Mouse (Mus musculus): Measurements from ENCODE around the gene Ppil2. TPM values are rescaled to one million over a fixed set of nuclear protein-coding genes. Genes with fewer than 3 reads are reported as not detected.

Gene Ppil2
- polyA plus RNA-seq, 1 experiment from 2014 or later, result 149 TPM

DNA sequence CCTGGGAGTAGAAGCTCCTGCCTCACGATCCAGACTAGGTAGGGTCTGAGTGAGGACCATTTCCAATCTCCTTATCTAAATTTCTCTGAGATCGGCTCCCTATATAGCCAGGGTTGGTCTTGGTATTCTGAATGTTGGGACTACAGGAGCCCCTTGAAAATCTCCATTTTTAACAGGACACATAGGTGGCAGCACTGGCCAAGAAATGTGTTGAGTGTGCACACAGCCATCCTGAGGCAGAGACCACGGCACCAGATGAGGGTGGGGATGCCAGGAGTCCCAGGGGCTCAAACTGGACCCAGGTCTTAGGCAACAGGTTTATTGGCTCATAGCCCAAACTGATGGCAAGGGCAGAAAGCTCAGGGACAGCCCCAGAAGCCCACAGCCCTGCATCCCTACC lies 22.7 kb downstream of the Ppil2 start:
- Histone ChIP-seq H3K4me1 (replicated peaks) (no peaks in the 10 kb centered on the region), H3K9ac (replicated peaks) (no peak overlapping the region), H3K4me2 (no peak overlapping the region), H3K36me3 (peaks cover 100% of the 10 kb centered on the region), H3K27ac (no peak overlapping the region), H3K27me3 (no peaks in the 10 kb centered on the region), H3K9me3 (no peaks in the 10 kb centered on the region), H3K4me3 (replicated peaks) (no peak overlapping the region)
- WGBS, result 73% methylated on average over 3 of the region's 3 CpGs
- no peak for ATAC-seq (ENCODE audit: insufficient number of reproducible peaks, insufficient read depth, low FRiP score, low TSS enrichment, low read depth)

DNA sequence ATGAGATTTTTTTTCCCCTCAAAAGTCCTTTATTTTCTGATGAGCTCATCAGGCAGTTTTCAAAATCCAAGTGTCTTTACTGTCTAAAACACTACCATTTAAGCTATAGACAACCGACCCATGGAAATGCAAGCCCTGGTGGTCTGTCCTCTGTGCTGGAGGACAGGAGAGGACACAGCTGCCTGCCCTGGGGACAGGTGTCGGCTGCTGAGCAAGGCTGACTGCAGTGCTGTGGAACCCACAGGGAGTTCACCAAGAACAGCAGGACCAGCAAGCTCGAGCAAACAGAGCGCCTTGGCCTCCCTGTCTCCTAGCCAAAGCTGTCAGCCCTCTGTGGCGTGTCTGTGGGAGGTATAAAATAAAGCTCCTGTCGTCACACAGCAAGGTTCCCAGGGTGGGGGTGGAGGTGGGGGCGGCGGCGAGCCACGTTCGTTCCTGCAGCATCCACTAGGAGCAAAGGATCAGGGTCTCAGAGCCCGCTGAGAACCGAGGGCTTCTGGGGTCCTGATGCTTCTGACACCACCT lies 24.3 kb downstream of the Ppil2 start:
- no peak for ATAC-seq (ENCODE audit: insufficient number of reproducible peaks, insufficient read depth, low FRiP score, low TSS enrichment, low read depth)
- Histone ChIP-seq H3K4me3 (replicated peaks) (no peak overlapping the region), H3K36me3 (peaks cover 100% of the 10 kb centered on the region), H3K9ac (replicated peaks) (no peak overlapping the region), H3K4me1 (replicated peaks) (no peaks in the 10 kb centered on the region), H3K27me3 (no peaks in the 10 kb centered on the region), H3K9me3 (no peaks in the 10 kb centered on the region), H3K27ac (no peak overlapping the region), H3K4me2 (no peak overlapping the region)
- 74% methylated on average over 13 of the region's 13 CpGs for WGBS

GRCm38 (mm10) chr16:17086241-17086640 lies 24.8 kb downstream of the Ppil2 start:
- WGBS, result 91% methylated on average over 3 of the region's 3 CpGs

DNA sequence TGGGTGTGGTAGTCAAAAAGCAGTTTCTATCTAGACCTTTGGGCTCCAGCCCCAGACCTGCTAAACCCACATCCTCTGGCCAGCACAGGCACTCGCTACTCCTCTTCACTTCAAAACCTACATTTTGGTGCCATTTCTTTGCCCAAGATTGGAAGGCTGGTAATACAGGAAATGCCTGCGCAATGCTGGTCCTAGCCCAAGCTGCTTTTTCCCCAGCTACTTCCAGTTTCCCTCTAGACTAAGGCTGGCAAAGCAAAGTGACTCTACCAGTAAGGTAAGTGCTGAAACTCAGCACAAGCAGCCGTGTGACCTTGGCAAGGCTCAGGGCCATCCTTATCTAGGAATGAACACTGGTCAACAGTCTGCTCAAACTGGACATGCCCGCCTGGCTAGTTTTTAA lies 25.4 kb downstream of the Ppil2 start:
- WGBS, result 90% methylated on average over 4 of the region's 4 CpGs
- H3K4me2 ChIP-seq, result no peak overlapping the region
- no peak overlapping the region for H3K27ac ChIP-seq
- no peak for ATAC-seq (ENCODE audit: insufficient number of reproducible peaks, insufficient read depth, low FRiP score, low TSS enrichment, low read depth)
- H3K27me3 ChIP-seq, result no peaks in the 10 kb centered on the region
- H3K36me3 ChIP-seq, result peaks cover 100% of the 10 kb centered on the region
- no peaks in the 10 kb centered on the region for H3K4me1 ChIP-seq (replicated peaks)
- H3K4me3 ChIP-seq (replicated peaks), result no peak overlapping the region
- no peak overlapping the region for H3K9ac ChIP-seq (replicated peaks)
- H3K9me3 ChIP-seq, result no peaks in the 10 kb centered on the region

More at GRCm38 (mm10) chr16:17086241-17086640, 24.8 kb downstream of the Ppil2 start:
- Histone ChIP-seq H3K4me3 (replicated peaks) (no peak overlapping the region), H3K4me2 (no peak overlapping the region), H3K27me3 (no peaks in the 10 kb centered on the region), H3K9me3 (no peaks in the 10 kb centered on the region), H3K4me1 (replicated peaks) (no peaks in the 10 kb centered on the region), H3K27ac (no peak overlapping the region), H3K9ac (replicated peaks) (no peak overlapping the region), H3K36me3 (peaks cover 100% of the 10 kb centered on the region)
- no peak for ATAC-seq (ENCODE audit: insufficient number of reproducible peaks, insufficient read depth, low FRiP score, low TSS enrichment, low read depth)

DNA sequence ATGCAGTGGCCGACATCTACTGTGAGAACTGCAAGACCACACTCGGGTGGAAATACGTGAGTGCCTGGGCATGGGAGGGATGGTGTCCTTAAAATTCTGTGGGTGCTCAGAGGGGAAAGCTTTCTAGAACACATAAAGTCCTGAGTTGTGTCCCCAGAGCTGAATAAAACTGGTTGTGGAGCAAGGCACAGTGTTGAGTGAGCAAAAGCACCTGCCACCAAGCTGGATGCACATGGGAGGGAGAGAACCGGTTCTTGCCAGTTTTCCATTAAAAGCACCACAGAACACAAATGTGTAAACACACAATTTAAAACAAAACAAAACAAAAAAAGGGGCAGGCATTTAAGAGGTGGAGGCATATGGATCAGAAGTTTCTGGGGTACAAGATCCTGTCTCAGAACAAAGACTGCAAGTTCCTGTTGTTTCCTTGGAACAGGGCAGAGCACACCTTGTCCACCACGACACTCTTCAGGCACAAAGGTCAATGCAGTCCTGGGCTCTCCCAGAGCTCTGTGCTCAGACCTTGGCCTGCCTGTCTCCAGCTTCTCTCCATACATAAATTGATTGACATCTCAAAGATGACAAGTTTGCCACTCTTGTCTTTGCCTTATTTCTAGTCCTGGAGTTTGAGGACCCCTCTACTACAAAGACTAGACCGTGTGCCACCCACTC lies 28.8 kb downstream of the Ppil2 start:
- no peak overlapping the region for H3K27ac ChIP-seq
- no peak overlapping the region for H3K4me3 ChIP-seq (replicated peaks)
- no peak overlapping the region for H3K4me2 ChIP-seq
- ATAC-seq (ENCODE audit: insufficient number of reproducible peaks, insufficient read depth, low FRiP score, low TSS enrichment, low read depth), result no peak
- no peaks in the 10 kb centered on the region for H3K27me3 ChIP-seq
- WGBS, result 88% methylated on average over 6 of the region's 6 CpGs
- H3K4me1 ChIP-seq (replicated peaks), result no peaks in the 10 kb centered on the region
- peaks cover 96% of the 10 kb centered on the region for H3K36me3 ChIP-seq
- no peak overlapping the region for H3K9ac ChIP-seq (replicated peaks)
- no peaks in the 10 kb centered on the region for H3K9me3 ChIP-seq

- Histone ChIP-seq H3K27ac (no peak overlapping the region), H3K36me3 (peaks cover 87% of the 10 kb centered on the region), H3K4me2 (no peak overlapping the region), H3K9ac (replicated peaks) (no peak overlapping the region), H3K4me1 (replicated peaks) (no peaks in the 10 kb centered on the region), H3K9me3 (peaks cover 4% of the 10 kb centered on the region; the same call in 1 of the 2 replicates), H3K27me3 (no peaks in the 10 kb centered on the region), H3K4me3 (replicated peaks) (no peak overlapping the region)
- WGBS, result 83% methylated on average over 7 of the region's 7 CpGs
- no peak for ATAC-seq (ENCODE audit: insufficient number of reproducible peaks, insufficient read depth, low FRiP score, low TSS enrichment, low read depth)
Observed at GRCm38 (mm10) chr16:17078101-17078500, 33.0 kb downstream of the Ppil2 start.

- H3K36me3 ChIP-seq, result peaks cover 77% of the 10 kb centered on the region
Observed at GRCm38 (mm10) chr16:17076869-17077268, 34.2 kb downstream of the Ppil2 start.

GRCm38 (mm10) chr16:17076301-17076700 lies 34.8 kb downstream of the Ppil2 start:
- no peak for ATAC-seq (ENCODE audit: insufficient number of reproducible peaks, insufficient read depth, low FRiP score, low TSS enrichment, low read depth)
- Histone ChIP-seq H3K9me3 (peaks cover 4% of the 10 kb centered on the region; the same call in 1 of the 2 replicates), H3K4me2 (no peak overlapping the region), H3K9ac (replicated peaks) (no peak overlapping the region), H3K4me1 (replicated peaks) (peaks cover under 1% of the 10 kb centered on the region), H3K27ac (no peak overlapping the region), H3K36me3 (peaks cover 71% of the 10 kb centered on the region), H3K27me3 (no peaks in the 10 kb centered on the region), H3K4me3 (replicated peaks) (no peak overlapping the region)
- WGBS, result 94% methylated on average over 2 of the region's 2 CpGs

More at GRCm38 (mm10) chr16:17076869-17077268, 34.2 kb downstream of the Ppil2 start:
- Histone ChIP-seq H3K9ac (replicated peaks) (no peak overlapping the region), H3K4me1 (replicated peaks) (no peaks in the 10 kb centered on the region), H3K4me3 (replicated peaks) (no peak overlapping the region), H3K4me2 (no peak overlapping the region), H3K27me3 (no peaks in the 10 kb centered on the region), H3K27ac (no peak overlapping the region), H3K9me3 (peaks cover 4% of the 10 kb centered on the region; the same call in 1 of the 2 replicates)
- no peak for ATAC-seq (ENCODE audit: insufficient number of reproducible peaks, insufficient read depth, low FRiP score, low TSS enrichment, low read depth)

- Histone ChIP-seq H3K4me2 (no peak overlapping the region), H3K4me1 (replicated peaks) (peaks cover 8% of the 10 kb centered on the region), H3K36me3 (peaks cover 42% of the 10 kb centered on the region), H3K27me3 (no peaks in the 10 kb centered on the region), H3K9ac (replicated peaks) (no peak overlapping the region), H3K4me3 (replicated peaks) (no peak overlapping the region), H3K9me3 (peaks cover 4% of the 10 kb centered on the region; the same call in 1 of the 2 replicates), H3K27ac (no peak overlapping the region)
- no peak for ATAC-seq (ENCODE audit: insufficient number of reproducible peaks, insufficient read depth, low FRiP score, low TSS enrichment, low read depth)
- 90% methylated on average over 7 of the region's 7 CpGs for WGBS
Observed at GRCm38 (mm10) chr16:17073000-17073399, 38.1 kb downstream of the Ppil2 start.

DNA sequence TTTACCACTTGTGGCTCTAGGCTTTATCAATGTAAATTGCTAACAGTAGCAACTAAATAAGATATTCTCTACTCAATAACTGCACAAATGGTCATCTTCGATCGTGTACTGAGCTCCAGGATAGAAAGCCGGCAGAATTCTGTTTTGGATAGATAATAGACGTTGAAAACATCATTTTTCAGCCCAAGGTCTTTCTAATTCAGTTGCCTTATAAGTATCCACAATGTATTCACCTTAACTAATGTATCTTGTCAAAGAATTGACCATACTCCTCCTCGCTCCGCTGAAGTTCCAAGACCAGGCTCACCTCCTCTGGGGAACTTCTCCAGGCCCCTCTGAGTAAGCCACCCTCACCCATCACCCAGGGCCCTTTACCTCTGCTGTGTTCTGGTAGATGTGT lies 40.3 kb downstream of the Ppil2 start:
- H3K9ac ChIP-seq (replicated peaks), result peak overlapping the region; percentile 93; the same call in 1 of the 2 replicates
- peak overlapping the region; percentile 80 for H3K4me3 ChIP-seq (replicated peaks)
- peak overlapping the region; percentile 66 for H3K4me2 ChIP-seq
- no peaks in the 10 kb centered on the region for H3K27me3 ChIP-seq
- H3K36me3 ChIP-seq, result peaks cover 26% of the 10 kb centered on the region
- peaks cover 4% of the 10 kb centered on the region; the same call in 1 of the 2 replicates for H3K9me3 ChIP-seq
- WGBS, result 49% methylated on average over 6 of the region's 6 CpGs
- no peak for ATAC-seq (ENCODE audit: insufficient number of reproducible peaks, insufficient read depth, low FRiP score, low TSS enrichment, low read depth)
- peaks cover 8% of the 10 kb centered on the region for H3K4me1 ChIP-seq (replicated peaks)
- no peak overlapping the region for H3K27ac ChIP-seq

DNA sequence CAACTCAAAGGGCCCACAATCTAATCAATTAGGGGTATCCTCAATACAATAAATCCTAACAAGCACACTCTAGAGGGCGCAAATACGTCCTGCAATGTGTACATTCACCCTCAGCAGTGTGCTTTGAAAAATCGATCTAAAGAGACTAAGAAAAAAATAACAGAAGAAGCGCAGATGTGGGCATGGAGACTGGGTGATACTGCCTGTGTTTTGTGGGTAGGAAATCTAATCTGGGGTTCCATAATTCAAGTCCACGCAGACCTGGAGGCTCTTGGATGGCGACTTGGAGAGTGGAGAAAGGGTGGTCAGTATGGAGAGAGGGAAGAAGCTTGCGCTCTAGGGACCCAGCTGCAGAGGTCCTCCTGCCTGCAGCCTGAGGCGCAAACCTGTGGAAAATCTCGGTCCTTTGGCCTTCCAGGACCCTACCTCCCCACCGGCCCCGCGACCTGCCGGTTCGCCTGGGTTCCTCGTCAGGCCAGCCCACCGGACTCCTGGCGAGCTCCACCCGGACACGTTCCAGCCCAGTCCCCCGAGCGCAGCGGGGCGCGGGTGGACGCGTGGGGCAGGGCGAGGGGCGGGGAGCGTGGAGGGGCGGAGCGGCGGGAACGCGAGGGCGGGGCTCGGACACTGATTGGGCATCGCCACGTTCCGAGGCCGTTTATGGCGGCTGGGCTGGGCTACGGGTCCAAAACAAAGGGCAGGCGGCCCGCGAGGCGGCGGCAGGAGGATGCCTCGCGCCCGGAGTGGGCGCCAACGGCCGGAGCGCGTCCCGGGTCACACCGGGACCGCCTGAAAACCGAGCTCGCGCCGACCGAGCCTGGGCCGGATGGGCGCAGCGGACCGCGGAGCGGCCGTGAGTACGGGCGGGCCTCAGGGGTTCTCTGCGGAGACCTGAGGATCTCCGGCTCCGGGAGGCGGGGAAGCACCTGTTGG lies 41.3 kb downstream of the Ppil2 start, which contains the start of gene Ypel1:
Ypel1 (plus strand) TSS at position 186 of the 933 bp plus-strand sequence.
- Histone ChIP-seq H3K4me3 (replicated peaks) (peak within 1 kb of the TSS; percentile 80), H3K36me3 (peaks cover 16% of the 10 kb centered on the region), H3K4me1 (replicated peaks) (peaks cover 8% of the 10 kb centered on the region), H3K27me3 (no peaks in the 10 kb centered on the region), H3K4me2 (peak within 1 kb of the TSS; percentile 66), H3K27ac (peak within 1 kb of the TSS; percentile 90), H3K9me3 (no peaks in the 10 kb centered on the region), H3K9ac (replicated peaks) (peak within 1 kb of the TSS; percentile 93)
- under 1% methylated on average over 73 of the region's 76 CpGs for WGBS
- ATAC-seq (ENCODE audit: insufficient number of reproducible peaks, insufficient read depth, low FRiP score, low TSS enrichment, low read depth), result peak; percentile 93
